Mouse (Mus musculus) ES-Bruce4 (cell line): ENCODE results near the gene Zfp142.

Source experiments
- CTCF ChIP-seq: IDR thresholded peaks from one replicate; pipeline ENCODE4 v1.8.1; 2011; ENCODE audit warnings: low read depth, low read length
- EP300 ChIP-seq: IDR thresholded peaks from 2 replicates; pipeline ENCODE4 v1.6.1; 2011; ENCODE audit warnings: low read depth, low read length; ENCODE audit not compliant: insufficient read depth
- POLR2A ChIP-seq: IDR thresholded peaks from one replicate; pipeline ENCODE4 v1.8.1; 2011; ENCODE audit warnings: low read length; ENCODE audit not compliant: insufficient read depth

DNA sequence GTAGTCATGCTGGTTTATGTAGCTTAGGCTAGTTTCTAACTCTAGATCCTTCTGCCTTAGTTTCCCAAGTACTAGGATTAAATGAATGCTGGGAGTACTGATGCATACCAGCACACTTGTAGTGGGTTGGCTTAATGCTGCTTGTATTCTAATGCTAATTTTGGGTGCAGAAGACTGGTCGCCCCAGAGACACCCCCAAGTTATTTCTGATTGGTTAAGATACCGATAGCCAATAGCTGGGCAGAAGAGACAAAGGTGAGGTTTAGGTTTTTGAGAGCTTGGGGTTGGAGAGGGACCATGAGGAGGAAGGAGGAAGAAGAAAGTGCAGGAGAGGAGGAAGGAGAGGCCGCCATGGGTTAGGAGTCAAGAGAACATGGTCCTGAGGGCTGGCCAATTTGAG, 5.4 kb downstream of the Zfp142 start:
- no peak for TF ChIP-seq POLR2A
- TF ChIP-seq CTCF, result no peak
- no peak for TF ChIP-seq EP300
